Mouse (Mus musculus) MEL (cell line): Measurements from ENCODE around the gene Ppp6r3. TPM values are rescaled to one million over a fixed set of nuclear protein-coding genes. Genes with fewer than 3 reads are reported as not detected.

ENCODE experiments used
- DNase-seq: peaks from one replicate; pipeline ENCODE4 v3.0.0; 2011; ENCODE audit warnings: low read depth, low spot score
- H3K27ac ChIP-seq: 2 replicates; pipeline ENCODE4 v1.5.1; 2012; ENCODE audit warnings: low read depth, mild to moderate bottlenecking, control low read depth, low read length, moderate library complexity; ENCODE audit not compliant: control insufficient read depth
- H3K27me3 ChIP-seq, 2 experiments: fragments of 150-350 bp in 1 of 2; sonication (generic) in 1 of 2; 2 replicates each; pipeline ENCODE4 v1.6.1; 2012; ENCODE audit warnings: low read length in 2 of 2, mild to moderate bottlenecking in 2 of 2, improper control_type of control experiment in 1 of 2, moderate library complexity in 1 of 2; ENCODE audit not compliant: insufficient read depth in 2 of 2, control insufficient read depth in 1 of 2
- H3K36me3 ChIP-seq, 2 experiments: 2 replicates each; pipeline ENCODE4 v1.6.1; 2012 to 2014; ENCODE audit warnings: low read length in 2 of 2, improper control_type of control experiment in 1 of 2, inconsistent platforms in 1 of 2, mild to moderate bottlenecking in 1 of 2; ENCODE audit not compliant: insufficient read depth in 2 of 2, control insufficient read depth in 1 of 2
- H3K4me1 ChIP-seq, 2 experiments: fragments of 150-350 bp in 1 of 2; sonication (generic) in 1 of 2; 2 replicates each; pipeline ENCODE4 v1.6.1; 2012; ENCODE audit warnings: low read length in 2 of 2, improper control_type of control experiment in 1 of 2, mild to moderate bottlenecking in 1 of 2; ENCODE audit not compliant: insufficient read depth in 2 of 2, control insufficient read depth in 1 of 2
- H3K4me3 ChIP-seq, 2 experiments: fragments of 150-350 bp in 1 of 2; sonication (generic) in 1 of 2; 2 replicates each; pipeline ENCODE4 v1.5.1; 2012; ENCODE audit warnings: low read depth in 2 of 2, low read length in 2 of 2, mild to moderate bottlenecking in 2 of 2, moderate library complexity in 2 of 2, control low read depth in 1 of 2, improper control_type of control experiment in 1 of 2; ENCODE audit not compliant: control insufficient read depth in 1 of 2, insufficient read depth in 1 of 2
- H3K79me2 ChIP-seq: 2 replicates; pipeline ENCODE4 v1.6.1; 2012; ENCODE audit warnings: mild to moderate bottlenecking, low read length, moderate library complexity; ENCODE audit not compliant: control insufficient read depth, poor library complexity, insufficient read depth
- H3K9ac ChIP-seq: 2 replicates; pipeline ENCODE4 v1.6.1; 2012; ENCODE audit warnings: low read depth, mild to moderate bottlenecking, control low read depth, low read length, moderate library complexity; ENCODE audit not compliant: control insufficient read depth, poor library complexity, severe bottlenecking
- H3K9me3 ChIP-seq: fragments of 150-350 bp; sonication (generic); replicated peaks from 2 replicates; pipeline ENCODE4 v1.6.1; 2012; ENCODE audit warnings: mild to moderate bottlenecking, low read length, improper control_type of control experiment, moderate library complexity; ENCODE audit not compliant: insufficient read depth
- BHLHE40 ChIP-seq: IDR thresholded peaks from 2 replicates; pipeline ENCODE4 v1.6.1; 2012; ENCODE audit warnings: low read depth, mild to moderate bottlenecking, inconsistent platforms, low read length, improper control_type of control experiment, borderline replicate concordance
- CHD1 ChIP-seq: IDR thresholded peaks from 2 replicates; pipeline ENCODE4 v1.6.1; 2012; ENCODE audit warnings: low read depth, mild to moderate bottlenecking, inconsistent platforms, low read length, improper control_type of control experiment
- E2F4 ChIP-seq: IDR thresholded peaks from 2 replicates; pipeline ENCODE4 v1.6.1; 2011; ENCODE audit warnings: low read depth, low read length, improper control_type of control experiment, borderline replicate concordance
- ELF1 ChIP-seq: IDR thresholded peaks from 2 replicates; pipeline ENCODE4 v1.6.1; 2014; ENCODE audit warnings: low read depth, mild to moderate bottlenecking, inconsistent platforms, low read length, improper control_type of control experiment, moderate library complexity
- EP300 ChIP-seq, 2 experiments: IDR thresholded peaks; 2 replicates each; pipeline ENCODE4 v1.6.1; 2011; ENCODE audit warnings: improper control_type of control experiment in 2 of 2, low read length in 2 of 2, low read depth in 1 of 2, mild to moderate bottlenecking in 1 of 2
- ETS1 ChIP-seq: IDR thresholded peaks from 2 replicates; pipeline ENCODE4 v1.6.1; 2012; ENCODE audit warnings: low read depth, mild to moderate bottlenecking, inconsistent platforms, low read length, improper control_type of control experiment, moderate library complexity
- GABPA ChIP-seq: IDR thresholded peaks from 2 replicates; pipeline ENCODE4 v1.6.1; 2012; ENCODE audit warnings: low read depth, mild to moderate bottlenecking, inconsistent platforms, low read length, improper control_type of control experiment, moderate library complexity
- GATA1 ChIP-seq: IDR thresholded peaks from 2 replicates; pipeline ENCODE4 v1.6.1; 2011; ENCODE audit warnings: low read depth, low read length, improper control_type of control experiment
- HCFC1 ChIP-seq: IDR thresholded peaks from 2 replicates; pipeline ENCODE4 v1.6.1; 2012; ENCODE audit warnings: low read depth, mild to moderate bottlenecking, inconsistent platforms, low read length, improper control_type of control experiment, moderate library complexity
- JUND ChIP-seq: IDR thresholded peaks from 2 replicates; pipeline ENCODE4 v1.6.1; 2011; ENCODE audit warnings: low read depth, mild to moderate bottlenecking, improper control_type of control experiment, low read length
- KAT2A ChIP-seq: conservative IDR thresholded peaks from 2 replicates; pipeline ENCODE4 v1.6.1; 2012; ENCODE audit warnings: low read depth, low read length, improper control_type of control experiment, inconsistent platforms
- MAFK ChIP-seq: IDR thresholded peaks from 2 replicates; pipeline ENCODE4 v1.6.1; 2011; ENCODE audit warnings: low read depth, mild to moderate bottlenecking, low read length, improper control_type of control experiment, borderline replicate concordance
- MXI1 ChIP-seq: IDR thresholded peaks from 2 replicates; pipeline ENCODE4 v1.6.1; 2011; ENCODE audit warnings: mild to moderate bottlenecking, low read depth, low read length, improper control_type of control experiment
- MYB ChIP-seq: IDR thresholded peaks from 2 replicates; pipeline ENCODE4 v1.6.1; 2011; ENCODE audit warnings: mild to moderate bottlenecking, low read depth, low read length, improper control_type of control experiment
- MYC ChIP-seq: IDR thresholded peaks from 2 replicates; pipeline ENCODE4 v1.6.1; 2011; ENCODE audit warnings: low read depth, mild to moderate bottlenecking, low read length, improper control_type of control experiment, moderate library complexity
- POLR2AphosphoS2 ChIP-seq: IDR thresholded peaks from 2 replicates; pipeline ENCODE4 v1.6.1; 2011; ENCODE audit warnings: low read length, improper control_type of control experiment
- POLR2AphosphoS5 ChIP-seq: IDR thresholded peaks from 2 replicates; pipeline ENCODE4 v1.6.1; 2012; ENCODE audit warnings: low read depth, borderline replicate concordance, mild to moderate bottlenecking, inconsistent platforms, low read length, moderate library complexity, mixed read lengths
- SIN3A ChIP-seq: IDR thresholded peaks from 2 replicates; pipeline ENCODE4 v1.6.1; 2012; ENCODE audit warnings: low read length, improper control_type of control experiment, inconsistent platforms
- SMC3 ChIP-seq: IDR thresholded peaks from 2 replicates; pipeline ENCODE4 v1.6.1; 2011; ENCODE audit warnings: low read depth, low read length, improper control_type of control experiment
- TBP ChIP-seq: IDR thresholded peaks from 2 replicates; pipeline ENCODE4 v1.8.0; 2011; ENCODE audit warnings: low read depth, low read length, improper control_type of control experiment
- TCF12 ChIP-seq: IDR thresholded peaks from 2 replicates; pipeline ENCODE4 v1.6.1; 2014; ENCODE audit warnings: low read depth, mild to moderate bottlenecking, inconsistent platforms, low read length, improper control_type of control experiment, moderate library complexity
- UBTF ChIP-seq: IDR thresholded peaks from 2 replicates; pipeline ENCODE4 v1.6.1; 2012; ENCODE audit warnings: low read depth, mild to moderate bottlenecking, inconsistent platforms, low read length, improper control_type of control experiment, moderate library complexity, borderline replicate concordance; ENCODE audit not compliant: insufficient read depth
- USF2 ChIP-seq, 2 experiments: IDR thresholded peaks; 2 replicates each; pipeline ENCODE4 v1.6.1; 2011 to 2012; ENCODE audit warnings: improper control_type of control experiment in 2 of 2, low read length in 2 of 2, borderline replicate concordance in 1 of 2, inconsistent platforms in 1 of 2, low read depth in 1 of 2, mild to moderate bottlenecking in 1 of 2; ENCODE audit not compliant: insufficient read depth in 1 of 2
- ZC3H11A ChIP-seq: IDR thresholded peaks from 2 replicates; pipeline ENCODE4 v1.6.1; 2012; ENCODE audit warnings: low read depth, mild to moderate bottlenecking, inconsistent platforms, low read length, improper control_type of control experiment
- ZMIZ1 ChIP-seq: IDR thresholded peaks from 2 replicates; pipeline ENCODE4 v1.6.1; 2012; ENCODE audit warnings: low read depth, mild to moderate bottlenecking, inconsistent platforms, low read length, improper control_type of control experiment, moderate library complexity
- ZNF384 ChIP-seq: IDR thresholded peaks from 2 replicates; pipeline ENCODE4 v1.6.1; 2012; ENCODE audit warnings: low read depth, mild to moderate bottlenecking, inconsistent platforms, low read length, improper control_type of control experiment
- polyA plus RNA-seq, 2 experiments: library from polyadenylated mRNA; stranded (reverse) in 1 of 2; unstranded in 1 of 2; fragments of >175 nt in 1 of 2; fragments of >200 nt in 1 of 2; gene quantifications; 2 replicates each; pipeline versions ENCODE4 v1.2.1 to v1.2.4; 2012; ENCODE audit warnings: low replicate concordance in 2 of 2, low read depth in 1 of 2; ENCODE audit not compliant: insufficient read length in 2 of 2, insufficient read depth in 1 of 2, missing spikeins in 1 of 2
- total RNA-seq: library from RNA; depleted of rRNA; stranded (reverse); fragments of 300-350 nt; gene quantifications from 2 replicates; pipeline ENCODE4 v1.2.3, GENCODE M21; 2012

The Ppp6r3 gene
- total and polyA plus RNA-seq, 3 experiments = 49.4 to 135 (median 70.0) TPM

GRCm38 (mm10) chr19:3577911-3578290 is 2.4 kb upstream of the Ppp6r3 start:
- Histone ChIP-seq H3K27me3 (no peaks in the 10 kb centered on the region), H3K9ac (no peak overlapping the region), H3K79me2 (peaks cover 26% of the 10 kb centered on the region), H3K27ac (no peak overlapping the region), H3K36me3 (peaks cover 0 to 17% of the 10 kb centered on the region in 2 experiments; a peak in 2 of 4 replicates), H3K9me3 (no peaks in the 10 kb centered on the region), H3K4me3 (no peak overlapping the region), H3K4me1 (peaks cover 4 to 14% of the 10 kb centered on the region in 2 experiments)
- TF ChIP-seq GABPA (no peak), POLR2AphosphoS5 (no peak), CHD1 (no peak), GATA1 (no peak), ELF1 (no peak), ZC3H11A (no peak), SMC3 (no peak), SIN3A (no peak), KAT2A (no peak), USF2 (IDR thresholded peaks at IDR 0.05; ENCODE audit: borderline replicate concordance in 1 of 2, insufficient read depth in 1 of 2, low read depth in 1 of 2, low read length in 2 of 2) (no peak), HCFC1 (no peak), ZNF384 (no peak), BHLHE40 (no peak), MYB (no peak), POLR2AphosphoS2 (no peak), MXI1 (no peak), MYC (no peak), ETS1 (no peak)
- DNase-seq = no peak

DNA sequence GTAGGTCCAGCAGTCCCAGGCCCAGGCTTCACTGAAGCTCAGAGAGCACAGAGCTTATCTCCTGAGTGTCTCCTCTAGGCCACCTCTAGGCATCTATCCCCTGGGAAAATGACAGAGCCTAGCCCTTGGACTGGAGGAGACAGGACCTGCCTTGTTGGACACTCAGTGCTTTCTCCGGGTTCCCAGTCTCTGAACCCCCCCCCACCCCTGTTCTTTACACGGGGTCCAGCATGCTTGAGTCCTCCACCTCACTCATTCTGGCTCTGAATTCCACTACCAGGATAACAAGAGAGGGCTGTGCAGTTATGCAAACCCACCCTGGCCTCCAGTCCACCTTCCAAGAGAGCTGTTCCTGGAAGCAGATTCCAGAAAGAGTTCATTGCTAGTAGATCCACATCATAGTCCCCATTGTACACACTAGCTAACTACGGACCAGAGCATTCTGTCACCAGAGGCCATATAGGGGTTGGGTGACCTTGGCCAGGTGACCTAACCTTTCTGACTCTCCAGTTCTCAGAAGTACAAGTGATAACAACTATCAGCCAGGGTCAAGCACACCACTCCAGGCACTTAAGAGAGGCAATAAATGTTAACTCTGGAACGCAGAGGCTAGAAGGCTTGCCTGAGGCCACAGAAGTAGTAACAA is 1.8 kb upstream of the Ppp6r3 start:
- no peaks in the 10 kb centered on the region for H3K27me3 ChIP-seq
- H3K4me3 ChIP-seq = no peak overlapping the region
- H3K27ac ChIP-seq = no peak overlapping the region
- H3K79me2 ChIP-seq = peaks cover 30% of the 10 kb centered on the region
- no peak for DNase-seq
- TF ChIP-seq TBP (no peak), TCF12 (no peak), MYC (no peak), E2F4 (no peak), KAT2A (no peak), ZMIZ1 (no peak), EP300 (IDR thresholded peaks at IDR 0.05; ENCODE audit: low read depth in 1 of 2, low read length in 2 of 2) (no peak), UBTF (no peak), MAFK (no peak), SMC3 (no peak), ETS1 (no peak), CHD1 (no peak), JUND (no peak), ZC3H11A (no peak)
- H3K4me1 ChIP-seq = peaks cover 4 to 14% of the 10 kb centered on the region in 2 experiments
- no peaks in the 10 kb centered on the region for H3K9me3 ChIP-seq
- H3K9ac ChIP-seq = no peak overlapping the region
- peaks cover 0 to 17% of the 10 kb centered on the region in 2 experiments; a peak in 2 of 4 replicates for H3K36me3 ChIP-seq
